Mouse (Mus musculus): ENCODE data around the gene Pemt. TPM values are rescaled to one million over a fixed set of nuclear protein-coding genes. Genes with fewer than 3 reads are reported as not detected.
A peak's percentile ranks its signal among the peaks of the same experiment; 100 is the strongest.

Gene Pemt
- total and polyA plus RNA-seq, 2 experiments from 2014 or later: 14.2 to 16.2 TPM

DNA sequence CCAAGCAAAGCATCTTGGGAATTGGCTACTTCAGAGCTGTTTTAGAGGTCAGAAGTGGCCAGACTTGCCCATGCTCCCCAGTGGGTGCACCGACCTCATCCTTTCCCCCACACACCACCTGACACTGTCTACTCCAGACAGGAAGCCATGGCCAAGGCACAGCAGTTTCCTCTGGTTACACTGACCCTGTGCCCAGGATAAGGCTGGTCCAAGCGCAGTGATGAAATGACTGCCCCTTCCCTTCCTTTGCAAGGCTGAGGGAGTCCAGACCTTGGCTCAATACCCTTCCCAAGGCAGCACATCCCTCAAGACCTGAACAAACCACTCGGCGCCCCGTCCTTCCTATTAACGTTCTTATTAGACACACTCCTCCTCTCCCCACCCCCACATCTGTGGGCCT is 24.9 kb upstream of the Pemt start:
- DNase-seq (no peak), ATAC-seq (no peak)
- 93% methylated on average over 6 of the region's 6 CpGs for WGBS
- TF ChIP-seq CTCF (IDR thresholded peaks at IDR 0.05; ENCODE audit: low read depth): no peak
- no peaks in the 10 kb centered on the region for H3K36me3 ChIP-seq (ENCODE audit: insufficient read depth)
- H3K4me3 ChIP-seq (ENCODE audit: low read depth, low read length): no peak overlapping the region
- no peak overlapping the region for H3K9ac ChIP-seq
- H3K9me3 ChIP-seq (ENCODE audit: low read length): no peaks in the 10 kb centered on the region
- H3K4me1 ChIP-seq (ENCODE audit: insufficient read depth): no peaks in the 10 kb centered on the region
- H3K27me3 ChIP-seq (ENCODE audit: insufficient read depth, low read length): no peaks in the 10 kb centered on the region
- no peak overlapping the region for H3K27ac ChIP-seq (ENCODE audit: low read depth, low read length)
- H3K4me2 ChIP-seq (ENCODE audit: low read depth): no peak overlapping the region

DNA sequence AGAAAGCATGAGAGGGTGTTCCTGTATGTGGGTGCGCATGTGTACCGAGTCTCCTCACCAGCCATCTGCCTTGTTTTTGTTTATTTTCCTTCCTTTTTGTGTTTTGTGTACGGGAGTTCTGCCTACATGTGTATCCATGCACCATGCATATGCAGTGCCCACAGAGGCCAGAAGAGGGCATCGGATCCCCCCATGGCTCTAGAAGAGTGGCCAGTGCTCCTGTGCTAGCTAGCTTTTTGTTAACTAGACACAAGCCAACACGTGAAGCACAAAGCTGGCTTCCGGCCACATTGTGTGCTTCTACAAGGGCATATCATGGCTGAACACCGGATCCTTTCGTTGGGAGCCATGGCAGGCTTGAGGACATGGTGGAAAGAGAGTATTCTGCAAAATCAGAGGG is 24.3 kb upstream of the Pemt start:
- DNase-seq (peak; percentile 71), ATAC-seq (peak; percentile 81)
- Histone ChIP-seq H3K27me3 (ENCODE audit: insufficient read depth, low read length) (no peaks in the 10 kb centered on the region), H3K4me3 (ENCODE audit: low read depth, low read length) (no peak overlapping the region), H3K36me3 (ENCODE audit: insufficient read depth) (no peaks in the 10 kb centered on the region), H3K27ac (ENCODE audit: low read depth, low read length) (no peak overlapping the region), H3K9ac (no peak overlapping the region), H3K9me3 (ENCODE audit: low read length) (no peaks in the 10 kb centered on the region), H3K4me2 (ENCODE audit: low read depth) (no peak overlapping the region), H3K4me1 (ENCODE audit: insufficient read depth) (no peaks in the 10 kb centered on the region)
- 24% methylated on average over 8 of the region's 8 CpGs for WGBS
- TF ChIP-seq CTCF (IDR thresholded peaks at IDR 0.05; ENCODE audit: low read depth): peak; percentile 78

GRCm38 (mm10) chr11:60068631-60069030 is 22.3 kb upstream of the Pemt start:
- no peaks in the 10 kb centered on the region for H3K9me3 ChIP-seq (ENCODE audit: low read length)
- no peak overlapping the region for H3K27ac ChIP-seq (ENCODE audit: low read depth, low read length)
- H3K36me3 ChIP-seq (ENCODE audit: insufficient read depth): no peaks in the 10 kb centered on the region
- H3K4me3 ChIP-seq (ENCODE audit: low read depth, low read length): no peak overlapping the region
- no peak for TF ChIP-seq CTCF (IDR thresholded peaks at IDR 0.05; ENCODE audit: low read depth)
- DNase-seq (no peak), ATAC-seq (no peak)
- H3K4me2 ChIP-seq (ENCODE audit: low read depth): no peak overlapping the region
- no peaks in the 10 kb centered on the region for H3K27me3 ChIP-seq (ENCODE audit: insufficient read depth, low read length)
- no peak overlapping the region for H3K9ac ChIP-seq
- H3K4me1 ChIP-seq (ENCODE audit: insufficient read depth): no peaks in the 10 kb centered on the region

DNA sequence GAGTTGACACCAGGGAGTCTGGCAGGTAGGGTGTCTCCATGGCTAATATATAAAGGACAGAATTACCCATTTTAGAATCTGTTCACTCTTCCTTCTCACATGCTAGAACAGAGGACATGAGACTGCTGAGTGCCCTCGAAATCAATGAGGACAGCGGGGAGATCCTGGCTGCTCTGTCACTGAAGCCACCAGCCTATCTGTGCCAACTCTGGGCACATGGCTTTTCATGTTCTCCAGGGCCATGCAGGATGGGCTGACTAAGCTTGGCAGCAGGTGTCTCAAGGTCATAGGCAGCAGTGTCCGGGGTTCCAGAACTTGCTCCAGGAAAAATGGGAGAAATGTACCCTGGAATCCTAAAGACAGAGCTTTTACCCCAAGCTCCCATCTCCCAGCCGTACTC is 21.4 kb upstream of the Pemt start:
- Histone ChIP-seq H3K9ac (no peak overlapping the region), H3K4me3 (ENCODE audit: low read depth, low read length) (no peak overlapping the region), H3K27me3 (ENCODE audit: insufficient read depth, low read length) (no peaks in the 10 kb centered on the region), H3K36me3 (ENCODE audit: insufficient read depth) (no peaks in the 10 kb centered on the region), H3K4me1 (ENCODE audit: insufficient read depth) (no peaks in the 10 kb centered on the region), H3K4me2 (ENCODE audit: low read depth) (no peak overlapping the region), H3K9me3 (ENCODE audit: low read length) (no peaks in the 10 kb centered on the region), H3K27ac (ENCODE audit: low read depth, low read length) (no peak overlapping the region)
- no peak for DNase-seq
- no peak for TF ChIP-seq CTCF (IDR thresholded peaks at IDR 0.05; ENCODE audit: low read depth)
- 89% methylated on average over 4 of the region's 4 CpGs for whole genome bisulfite sequencing
- no peak for ATAC-seq

DNA sequence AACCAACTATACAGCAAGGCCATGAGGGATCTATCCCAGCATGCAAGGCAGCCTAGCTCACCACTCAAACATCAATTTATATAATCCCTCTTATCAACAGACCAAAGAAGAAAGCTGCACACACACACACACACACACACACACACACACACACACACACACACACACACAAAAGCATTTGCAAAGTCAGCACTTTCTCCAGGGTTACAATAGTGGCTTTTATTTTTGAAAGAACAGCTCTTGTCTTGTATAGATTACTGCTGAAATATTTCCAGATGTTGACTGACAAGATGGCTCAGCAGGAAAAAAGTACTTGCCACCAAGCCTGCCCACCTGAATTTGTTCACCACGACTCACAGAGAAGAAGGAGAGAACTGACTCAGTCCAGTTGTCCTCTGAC is 19.0 kb upstream of the Pemt start:
- TF ChIP-seq CTCF (IDR thresholded peaks at IDR 0.05; ENCODE audit: low read depth): no peak
- no peak overlapping the region for H3K4me2 ChIP-seq (ENCODE audit: low read depth)
- no peak for ATAC-seq
- WGBS: 71% methylated on average over 1 of the region's 1 CpGs
- no peaks in the 10 kb centered on the region for H3K36me3 ChIP-seq (ENCODE audit: insufficient read depth)
- H3K9ac ChIP-seq: no peak overlapping the region
- no peaks in the 10 kb centered on the region for H3K9me3 ChIP-seq (ENCODE audit: low read length)
- H3K4me1 ChIP-seq (ENCODE audit: insufficient read depth): no peaks in the 10 kb centered on the region
- DNase-seq: no peak
- H3K27ac ChIP-seq (ENCODE audit: low read depth, low read length): no peak overlapping the region
- no peak overlapping the region for H3K4me3 ChIP-seq (ENCODE audit: low read depth, low read length)
- H3K27me3 ChIP-seq (ENCODE audit: insufficient read depth, low read length): no peaks in the 10 kb centered on the region

DNA sequence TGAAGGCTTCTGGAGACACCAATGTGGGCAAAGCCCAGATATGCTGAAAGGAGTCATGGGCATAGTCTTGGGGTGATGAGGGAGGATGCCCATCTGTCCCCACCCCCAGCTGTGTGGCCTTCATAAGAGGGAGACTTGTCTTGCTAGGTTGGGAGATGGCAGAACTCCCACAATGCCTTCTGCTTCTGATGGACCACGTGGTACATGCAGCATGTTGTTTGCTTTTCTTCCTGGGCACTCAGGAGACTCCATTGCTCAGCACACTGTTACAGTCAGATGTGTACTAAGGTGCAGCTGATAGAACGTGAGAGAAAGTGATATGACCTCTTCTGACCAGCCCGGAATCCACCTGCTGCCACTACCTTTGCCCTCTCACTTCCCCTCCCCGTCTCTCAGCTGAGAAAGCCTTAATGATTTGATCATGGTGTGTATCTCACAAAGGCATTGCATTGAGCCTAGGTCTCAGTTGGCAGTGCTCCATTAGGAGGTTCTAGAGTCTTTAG is 15.3 kb upstream of the Pemt start:
- H3K9me3 ChIP-seq (ENCODE audit: low read length): no peaks in the 10 kb centered on the region
- DNase-seq (no peak), ATAC-seq (no peak)
- H3K4me1 ChIP-seq (ENCODE audit: insufficient read depth): no peaks in the 10 kb centered on the region
- no peak overlapping the region for H3K4me3 ChIP-seq (ENCODE audit: low read depth, low read length)
- no peak for TF ChIP-seq CTCF (IDR thresholded peaks at IDR 0.05; ENCODE audit: low read depth)
- no peaks in the 10 kb centered on the region for H3K36me3 ChIP-seq (ENCODE audit: insufficient read depth)
- H3K27ac ChIP-seq (ENCODE audit: low read depth, low read length): no peak overlapping the region
- H3K9ac ChIP-seq: no peak overlapping the region
- 79% methylated on average over 4 of the region's 4 CpGs for WGBS
- no peaks in the 10 kb centered on the region for H3K27me3 ChIP-seq (ENCODE audit: insufficient read depth, low read length)
- no peak overlapping the region for H3K4me2 ChIP-seq (ENCODE audit: low read depth)

DNA sequence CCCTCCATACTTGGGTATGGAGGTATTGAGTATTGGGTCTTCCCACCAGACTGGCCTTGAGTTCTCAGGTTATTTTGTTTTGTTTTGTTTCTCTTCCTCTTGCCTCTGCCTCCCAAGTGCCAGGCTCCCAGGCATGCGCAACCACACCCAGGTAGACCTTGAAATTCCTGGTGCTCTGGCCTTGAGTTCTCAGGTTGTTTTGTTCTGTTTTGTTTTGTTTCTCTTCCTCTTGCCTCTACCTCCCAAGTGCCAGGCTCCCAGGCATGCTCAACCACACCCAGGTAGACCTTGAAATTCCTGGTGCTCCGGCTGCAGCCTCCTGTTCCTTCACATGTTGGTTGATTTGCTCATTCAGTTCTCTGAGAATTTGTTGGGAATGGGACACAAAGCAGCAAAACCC is 13.7 kb upstream of the Pemt start:
- WGBS: 97% methylated on average over 2 of the region's 2 CpGs
- H3K4me2 ChIP-seq (ENCODE audit: low read depth): no peak overlapping the region
- H3K9ac ChIP-seq: no peak overlapping the region
- no peaks in the 10 kb centered on the region for H3K9me3 ChIP-seq (ENCODE audit: low read length)
- H3K27ac ChIP-seq (ENCODE audit: low read depth, low read length): no peak overlapping the region
- DNase-seq (no peak), ATAC-seq (no peak)
- no peaks in the 10 kb centered on the region for H3K27me3 ChIP-seq (ENCODE audit: insufficient read depth, low read length)
- H3K36me3 ChIP-seq (ENCODE audit: insufficient read depth): no peaks in the 10 kb centered on the region
- no peak for TF ChIP-seq CTCF (IDR thresholded peaks at IDR 0.05; ENCODE audit: low read depth)
- no peaks in the 10 kb centered on the region for H3K4me1 ChIP-seq (ENCODE audit: insufficient read depth)
- no peak overlapping the region for H3K4me3 ChIP-seq (ENCODE audit: low read depth, low read length)

GRCm38 (mm10) chr11:60058441-60058840 is 12.2 kb upstream of the Pemt start:
- DNase-seq: no peak
- no peak overlapping the region for H3K4me3 ChIP-seq (ENCODE audit: low read depth, low read length)
- H3K9ac ChIP-seq: no peak overlapping the region
- H3K4me1 ChIP-seq (ENCODE audit: insufficient read depth): no peaks in the 10 kb centered on the region
- no peak overlapping the region for H3K27ac ChIP-seq (ENCODE audit: low read depth, low read length)
- 84% methylated on average over 10 of the region's 10 CpGs for WGBS
- H3K4me2 ChIP-seq (ENCODE audit: low read depth): no peak overlapping the region
- no peaks in the 10 kb centered on the region for H3K27me3 ChIP-seq (ENCODE audit: insufficient read depth, low read length)
- TF ChIP-seq CTCF (IDR thresholded peaks at IDR 0.05; ENCODE audit: low read depth): no peak
- no peaks in the 10 kb centered on the region for H3K36me3 ChIP-seq (ENCODE audit: insufficient read depth)
- no peak for ATAC-seq
- no peaks in the 10 kb centered on the region for H3K9me3 ChIP-seq (ENCODE audit: low read length)

Data from forebrain, postnatal 0 days (tissue).